Mouse (Mus musculus) liver, embryonic 13.5 days (tissue): ENCODE results near the gene Prss38. TPM values are rescaled to one million over a fixed set of nuclear protein-coding genes. Genes with fewer than 3 reads are reported as not detected.
"Not testable (repeated sequence)": the region's sequence is repeated elsewhere in the genome, so short reads cannot be mapped to it uniquely, and the experiment has no call there.

Experiments
- ATAC-seq: fragments of 200-750 bp; cut with Nextera tagmentation; 2 replicates; pipeline ENCODE4 v1.8.0; 2017; ENCODE audit warnings: low read depth, mild to moderate bottlenecking, moderate number of reproducible peaks, moderate library complexity
- DNase-seq: peaks from one replicate; pipeline ENCODE4 v3.0.0; 2022
- H3K27ac ChIP-seq: fragments of 300-500 bp; sonication (generic); 2 replicates; pipeline ENCODE4 v1.5.1; 2015; ENCODE audit warnings: moderate library complexity, mild to moderate bottlenecking, inconsistent platforms
- H3K27me3 ChIP-seq: fragments of 300-500 bp; sonication (generic); 2 replicates; pipeline ENCODE4 v1.6.1; 2015; ENCODE audit warnings: mild to moderate bottlenecking, inconsistent platforms
- H3K36me3 ChIP-seq: fragments of 300-500 bp; sonication (generic); 2 replicates; pipeline ENCODE4 v1.6.1; 2015; ENCODE audit warnings: mild to moderate bottlenecking, inconsistent platforms
- H3K4me1 ChIP-seq: fragments of 300-500 bp; sonication (generic); replicated peaks from 2 replicates; pipeline ENCODE4 v1.6.1; 2015; ENCODE audit warnings: inconsistent platforms
- H3K4me2 ChIP-seq: fragments of 300-500 bp; sonication (generic); 2 replicates; pipeline ENCODE4 v1.6.1; 2015; ENCODE audit warnings: inconsistent platforms, mild to moderate bottlenecking, moderate library complexity
- H3K4me3 ChIP-seq: fragments of 300-500 bp; sonication (generic); replicated peaks from 2 replicates; pipeline ENCODE4 v1.5.1; 2015; ENCODE audit warnings: mild to moderate bottlenecking, inconsistent platforms
- H3K9ac ChIP-seq: fragments of 300-500 bp; sonication (generic); 2 replicates; pipeline ENCODE4 v1.6.1; 2015; ENCODE audit warnings: mild to moderate bottlenecking, inconsistent platforms
- H3K9me3 ChIP-seq: fragments of 300-500 bp; sonication (generic); replicated peaks from 2 replicates; pipeline ENCODE4 v1.6.1; 2016; ENCODE audit warnings: inconsistent platforms
- WGBS: fragments of 180-500 bp; shearing (Covaris S2); methylation state at CpG from one replicate; pipeline ENCODE4 v1.1.7; 2015; ENCODE audit not compliant: insufficient replicate concordance; 5-methylcytosine and 5-hydroxymethylcytosine counted together
- polyA plus RNA-seq: library from polyadenylated mRNA; unstranded; fragments of >200 nt; fragmentation: Nextera tagmentation; extraction: Ambion mirVana; gene quantifications from 2 replicates; pipeline ENCODE4 v1.2.1, GENCODE M21; 2015

Gene Prss38
- polyA plus RNA-seq, 1 experiment from 2014 or later = not detected

- no peak overlapping the region for H3K27ac ChIP-seq
- no peak for ATAC-seq
These were observed 5.6 kb downstream of the Prss38 start for GRCm38 (mm10) chr11:59369848-59370247.

GRCm38 (mm10) chr11:59367955-59368354, 7.5 kb downstream of the Prss38 start:
- H3K4me3 ChIP-seq, H3K4me1 ChIP-seq, DNase-seq, H3K9ac ChIP-seq, H3K4me2 ChIP-seq, H3K27ac ChIP-seq, H3K36me3 ChIP-seq, H3K27me3 ChIP-seq, H3K9me3 ChIP-seq, ATAC-seq: not testable (repeated sequence)
- 66% methylated on average over 4 of the region's 4 CpGs for WGBS

More at GRCm38 (mm10) chr11:59369848-59370247, 5.6 kb downstream of the Prss38 start:
- Histone ChIP-seq H3K27me3 (0 out of 2 replicates have a peak, but pooled peaks cover 3% of the 10 kb centered on the region), H3K4me1 (no peaks in the 10 kb centered on the region), H3K4me2 (no peak overlapping the region), H3K4me3 (no peak overlapping the region), H3K36me3 (no peaks in the 10 kb centered on the region), H3K9me3 (no peaks in the 10 kb centered on the region), H3K9ac (no peak overlapping the region)
- WGBS = 52% methylated on average over 11 of the region's 11 CpGs
- DNase-seq = no peak

- Histone ChIP-seq H3K27ac (no peak overlapping the region), H3K4me2 (no peak overlapping the region), H3K36me3 (no peaks in the 10 kb centered on the region), H3K4me1 (no peaks in the 10 kb centered on the region), H3K4me3 (no peak overlapping the region), H3K9me3 (no peaks in the 10 kb centered on the region), H3K9ac (no peak overlapping the region), H3K27me3 (0 out of 2 replicates have a peak, but pooled peaks cover 1% of the 10 kb centered on the region)
- 29% methylated on average over 3 of the region's 3 CpGs for WGBS
- DNase-seq = no peak
- ATAC-seq = no peak
These were observed 8.8 kb downstream of the Prss38 start for GRCm38 (mm10) chr11:59366633-59367032.

GRCm38 (mm10) chr11:59366031-59366430, 9.4 kb downstream of the Prss38 start:
- Histone ChIP-seq H3K9ac (no peak overlapping the region), H3K4me3 (no peak overlapping the region), H3K4me1 (no peaks in the 10 kb centered on the region), H3K4me2 (no peak overlapping the region), H3K27me3 (no peaks in the 10 kb centered on the region), H3K27ac (no peak overlapping the region), H3K36me3 (no peaks in the 10 kb centered on the region), H3K9me3 (no peaks in the 10 kb centered on the region)
- 64% methylated on average over 3 of the region's 3 CpGs for WGBS
- ATAC-seq = no peak
- no peak for DNase-seq

- ATAC-seq = no peak
- Histone ChIP-seq H3K4me2 (no peak overlapping the region), H3K4me1 (no peaks in the 10 kb centered on the region), H3K27ac (no peak overlapping the region), H3K9me3 (no peaks in the 10 kb centered on the region), H3K9ac (no peak overlapping the region), H3K4me3 (no peak overlapping the region), H3K36me3 (no peaks in the 10 kb centered on the region), H3K27me3 (no peaks in the 10 kb centered on the region)
- DNase-seq = no peak
- WGBS = 59% methylated on average over 3 of the region's 3 CpGs
These were observed 11.0 kb downstream of the Prss38 start for GRCm38 (mm10) chr11:59364417-59364816.

- Histone ChIP-seq H3K4me3 (no peak overlapping the region), H3K36me3 (no peaks in the 10 kb centered on the region), H3K4me1 (no peaks in the 10 kb centered on the region), H3K27me3 (no peaks in the 10 kb centered on the region), H3K4me2 (no peak overlapping the region), H3K9ac (no peak overlapping the region), H3K9me3 (no peaks in the 10 kb centered on the region), H3K27ac (no peak overlapping the region)
- ATAC-seq = no peak
- DNase-seq = no peak
- WGBS = 77% methylated on average over 9 of the region's 9 CpGs
These were observed 11.4 kb downstream of the Prss38 start for GRCm38 (mm10) chr11:59364007-59364406.

GRCm38 (mm10) chr11:59361291-59361690, 14.2 kb downstream of the Prss38 start:
- H3K9ac ChIP-seq = no peak overlapping the region
- no peaks in the 10 kb centered on the region for H3K36me3 ChIP-seq
- ATAC-seq (no peak), DNase-seq (no peak)
- no peak overlapping the region for H3K4me2 ChIP-seq
- no peaks in the 10 kb centered on the region for H3K4me1 ChIP-seq
- H3K9me3 ChIP-seq = no peaks in the 10 kb centered on the region
- no peaks in the 10 kb centered on the region for H3K27me3 ChIP-seq
- no peak overlapping the region for H3K27ac ChIP-seq
- no peak overlapping the region for H3K4me3 ChIP-seq
- WGBS = 56% methylated on average over 9 of the region's 9 CpGs

- Histone ChIP-seq H3K27ac (no peak overlapping the region), H3K27me3 (no peaks in the 10 kb centered on the region), H3K4me1 (no peaks in the 10 kb centered on the region), H3K36me3 (no peaks in the 10 kb centered on the region), H3K9ac (no peak overlapping the region), H3K4me2 (no peak overlapping the region), H3K4me3 (no peak overlapping the region), H3K9me3 (no peaks in the 10 kb centered on the region)
- ATAC-seq = no peak
- 61% methylated on average over 11 of the region's 11 CpGs for WGBS
- no peak for DNase-seq
These were observed 18.6 kb downstream of the Prss38 start for GRCm38 (mm10) chr11:59356874-59357289.

GRCm38 (mm10) chr11:59354793-59355192, 20.7 kb downstream of the Prss38 start:
- no peak overlapping the region for H3K4me2 ChIP-seq
- H3K27me3 ChIP-seq = no peaks in the 10 kb centered on the region
- no peak for DNase-seq
- no peak for ATAC-seq
- WGBS = 63% methylated on average over 4 of the region's 4 CpGs
- no peak overlapping the region for H3K9ac ChIP-seq
- H3K9me3 ChIP-seq = no peaks in the 10 kb centered on the region
- no peaks in the 10 kb centered on the region for H3K36me3 ChIP-seq
- no peaks in the 10 kb centered on the region for H3K4me1 ChIP-seq
- no peak overlapping the region for H3K27ac ChIP-seq
- no peak overlapping the region for H3K4me3 ChIP-seq

- Histone ChIP-seq H3K27me3 (no peaks in the 10 kb centered on the region), H3K4me2 (no peak overlapping the region), H3K4me3 (no peak overlapping the region), H3K9ac (no peak overlapping the region), H3K36me3 (no peaks in the 10 kb centered on the region), H3K27ac (no peak overlapping the region), H3K9me3 (no peaks in the 10 kb centered on the region), H3K4me1 (no peaks in the 10 kb centered on the region)
- DNase-seq (no peak), ATAC-seq (no peak)
- WGBS = 60% methylated on average over 2 of the region's 2 CpGs
These were observed 25.1 kb downstream of the Prss38 start for GRCm38 (mm10) chr11:59350326-59350725.

GRCm38 (mm10) chr11:59346166-59346910, 29.1 kb downstream of the Prss38 start:
- no peak overlapping the region for H3K27ac ChIP-seq
- H3K4me1 ChIP-seq = no peaks in the 10 kb centered on the region
- H3K27me3 ChIP-seq = no peaks in the 10 kb centered on the region
- no peak overlapping the region for H3K4me3 ChIP-seq
- ATAC-seq = no peak
- no peak overlapping the region for H3K9ac ChIP-seq
- H3K36me3 ChIP-seq = no peaks in the 10 kb centered on the region
- H3K4me2 ChIP-seq = no peak overlapping the region
- H3K9me3 ChIP-seq = no peaks in the 10 kb centered on the region
- WGBS = 57% methylated on average over 11 of the region's 11 CpGs
- no peak for DNase-seq

- ATAC-seq = no peak
- H3K9me3 ChIP-seq = no peaks in the 10 kb centered on the region
- WGBS = 33% methylated on average over 5 of the region's 5 CpGs
- no peak overlapping the region for H3K4me2 ChIP-seq
- no peaks in the 10 kb centered on the region for H3K27me3 ChIP-seq
- no peak overlapping the region for H3K4me3 ChIP-seq
- H3K4me1 ChIP-seq = no peaks in the 10 kb centered on the region
- H3K9ac ChIP-seq = no peak overlapping the region
- H3K36me3 ChIP-seq = no peaks in the 10 kb centered on the region
- H3K27ac ChIP-seq = no peak overlapping the region
- DNase-seq = no peak
These were observed 32.5 kb downstream of the Prss38 start for GRCm38 (mm10) chr11:59342956-59343355.
